Mouse (Mus musculus) lung, adult 18-20 months (tissue): ENCODE data around the gene Chn1.
A peak's percentile ranks its signal among the peaks of the same experiment; 100 is the strongest.
"Not testable (repeated sequence)": the region's sequence is repeated elsewhere in the genome, so short reads cannot be mapped to it uniquely, and the experiment has no call there.

Source experiments
- DNase-seq, 2 experiments: peaks; one replicate each; pipeline ENCODE4 v3.0.0; 2022; ENCODE audit warnings: mixed read lengths in 2 of 2

Gene Chn1

GRCm38 (mm10) chr2:73774786-73775682, at the start of gene Chn1:
Chn1 (minus strand) TSS chr2:73775346.
- DNase-seq, result peak; percentile 36 to 42

GRCm38 (mm10) chr2:73818742-73819141, 43.6 kb upstream of the Chn1 start:
- no peak for DNase-seq

- DNase-seq, result no peak
Measured at GRCm38 (mm10) chr2:73807609-73808008, 32.5 kb upstream of the Chn1 start.

- not testable (repeated sequence) for DNase-seq
Measured at GRCm38 (mm10) chr2:73800127-73800526, 25.0 kb upstream of the Chn1 start.

- DNase-seq, result no peak
Measured at GRCm38 (mm10) chr2:73798786-73799185, 23.6 kb upstream of the Chn1 start.

GRCm38 (mm10) chr2:73798136-73798535, 23.0 kb upstream of the Chn1 start:
- no peak for DNase-seq

- DNase-seq, result no peak
Measured at GRCm38 (mm10) chr2:73791846-73792630, 16.9 kb upstream of the Chn1 start.

- no peak for DNase-seq
Measured at GRCm38 (mm10) chr2:73790332-73790731, 15.2 kb upstream of the Chn1 start.

GRCm38 (mm10) chr2:73788395-73788794, 13.2 kb upstream of the Chn1 start:
- no peak for DNase-seq

- DNase-seq, result no peak
Measured at GRCm38 (mm10) chr2:73782371-73782905, 7.3 kb upstream of the Chn1 start.

GRCm38 (mm10) chr2:73780321-73781010, 5.3 kb upstream of the Chn1 start:
- DNase-seq, result peak in 1 of 2 experiments; percentile 7

- no peak for DNase-seq
Measured at GRCm38 (mm10) chr2:73779796-73780195, 4.7 kb upstream of the Chn1 start.

GRCm38 (mm10) chr2:73779016-73779595, 4.0 kb upstream of the Chn1 start:
- no peak for DNase-seq

GRCm38 (mm10) chr2:73776936-73777335, 1.8 kb upstream of the Chn1 start:
- DNase-seq, result no peak

GRCm38 (mm10) chr2:73775683-73776310, 651 bp upstream of the Chn1 start:
- no peak for DNase-seq

GRCm38 (mm10) chr2:73772945-73773344, 2.2 kb downstream of the Chn1 start:
- no peak for DNase-seq

GRCm38 (mm10) chr2:73768669-73769068, 6.5 kb downstream of the Chn1 start:
- no peak for DNase-seq

- no peak for DNase-seq
Measured at GRCm38 (mm10) chr2:73763541-73763940, 11.6 kb downstream of the Chn1 start.

GRCm38 (mm10) chr2:73759899-73760298, 15.2 kb downstream of the Chn1 start:
- DNase-seq, result no peak

GRCm38 (mm10) chr2:73759027-73759426, 16.1 kb downstream of the Chn1 start:
- DNase-seq, result no peak

- no peak for DNase-seq
Measured at GRCm38 (mm10) chr2:73747297-73747696, 27.8 kb downstream of the Chn1 start.

- no peak for DNase-seq
Measured at GRCm38 (mm10) chr2:73746375-73746770, 28.8 kb downstream of the Chn1 start.
